Mouse (Mus musculus): ENCODE data around the gene Olfr273. TPM values are rescaled to one million over a fixed set of nuclear protein-coding genes. Genes with fewer than 3 reads are reported as not detected.
"Not testable (repeated sequence)": the region's sequence is repeated elsewhere in the genome, so short reads cannot be mapped to it uniquely, and the experiment has no call there.

The Olfr273 gene
- polyA plus RNA-seq (2021): not detected

GRCm38 (mm10) chr4:52859136-52859535, at the start of gene Olfr273:
Gene Olfr273 (minus strand): TSS chr4:52859236.
- no peak for TF ChIP-seq CTCF (IDR thresholded peaks at IDR 0.05)
- ATAC-seq (no peak), DNase-seq (ENCODE audit: low read depth, low spot score) (no peak)
- H3K27me3 ChIP-seq: no peaks in the 10 kb centered on the region
- in situ Hi-C loops (cut with MboI; ENCODE audit: low pct_unique_long_range_greater_than_20kb): no loop called here
- ChIA-PET POLR2A (no interaction called here), CTCF (no interaction called here)

DNA sequence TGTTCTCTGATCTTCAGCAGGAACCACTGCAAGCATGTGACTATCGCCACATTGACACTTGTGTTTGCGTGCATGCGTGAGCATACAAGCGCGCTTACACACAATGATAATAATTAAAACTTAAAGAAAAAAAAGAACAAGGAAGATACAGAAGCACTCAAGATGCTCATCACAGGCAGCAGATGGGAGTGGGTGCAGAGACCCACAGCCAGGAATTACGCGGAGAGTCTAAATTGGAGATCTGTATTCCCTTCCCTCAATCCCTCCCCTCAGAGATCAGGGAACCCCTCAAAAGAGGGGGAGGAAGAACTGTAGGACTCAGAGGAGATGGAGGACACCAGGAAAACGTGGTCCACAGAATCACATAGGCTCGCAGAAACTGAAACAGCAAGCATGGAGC, 5.1 kb upstream of the Olfr273 start:
- ChIA-PET POLR2A (no interaction called here), CTCF (no interaction called here)
- DNase-seq (ENCODE audit: low read depth, low spot score): no peak
- H3K27me3 ChIP-seq: no peaks in the 10 kb centered on the region
- in situ Hi-C loops (cut with MboI; ENCODE audit: low pct_unique_long_range_greater_than_20kb): no loop called here
- TF ChIP-seq CTCF (IDR thresholded peaks at IDR 0.05): no peak
- ATAC-seq: no peak

- ATAC-seq (no peak), DNase-seq (ENCODE audit: low read depth, low spot score) (no peak)
- H3K27me3 ChIP-seq: no peaks in the 10 kb centered on the region
- ChIA-PET POLR2A (no interaction called here), CTCF (no interaction called here)
- in situ Hi-C loops (cut with MboI; ENCODE audit: low pct_unique_long_range_greater_than_20kb): no loop called here
- no peak for TF ChIP-seq CTCF (IDR thresholded peaks at IDR 0.05)
Measured at GRCm38 (mm10) chr4:52849672-52850071, 9.4 kb downstream of the Olfr273 start.

GRCm38 (mm10) chr4:52849039-52849635, 9.9 kb downstream of the Olfr273 start:
- ATAC-seq (no peak), DNase-seq (ENCODE audit: low read depth, low spot score) (no peak)
- POLR2A ChIA-PET: no interaction called here
- CTCF ChIA-PET: no interaction called here
- H3K27me3 ChIP-seq: no peaks in the 10 kb centered on the region
- in situ Hi-C loops (cut with MboI; ENCODE audit: low pct_unique_long_range_greater_than_20kb): no loop called here
- TF ChIP-seq CTCF (IDR thresholded peaks at IDR 0.05): no peak

DNA sequence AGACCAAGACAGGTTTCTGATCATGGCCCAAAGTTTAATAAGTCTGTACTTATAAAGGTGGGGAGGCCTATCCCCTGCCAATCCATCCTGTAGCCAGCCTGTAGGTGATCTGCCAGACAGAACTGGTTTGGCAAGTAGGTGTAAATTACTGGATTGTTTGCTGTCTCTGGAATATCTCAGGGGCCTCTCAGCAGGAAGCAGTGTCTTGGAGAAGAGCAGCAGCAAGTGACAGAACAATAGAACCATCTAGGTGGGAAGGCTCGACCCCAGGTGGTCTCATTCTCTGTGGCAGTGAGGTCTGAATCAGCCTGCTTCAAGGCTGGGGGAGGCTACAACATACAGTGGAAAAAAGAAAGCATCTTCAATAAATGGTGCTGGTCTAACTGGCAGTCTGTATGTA, 13.6 kb downstream of the Olfr273 start:
- H3K27me3 ChIP-seq; CTCF ChIA-PET; in situ Hi-C loops (cut with MboI; ENCODE audit: low pct_unique_long_range_greater_than_20kb); DNase-seq (ENCODE audit: low read depth, low spot score); ATAC-seq; POLR2A ChIA-PET: not testable (repeated sequence)

- CTCF ChIA-PET: no interaction called here
- in situ Hi-C loops (cut with MboI; ENCODE audit: low pct_unique_long_range_greater_than_20kb): no loop called here
- no peak for ATAC-seq
- H3K27me3 ChIP-seq: peaks cover 3% of the 10 kb centered on the region
- no peak for TF ChIP-seq CTCF (IDR thresholded peaks at IDR 0.05)
- no peak for DNase-seq (ENCODE audit: low read depth, low spot score)
- POLR2A ChIA-PET: no interaction called here
Measured at GRCm38 (mm10) chr4:52821375-52821774, 37.7 kb downstream of the Olfr273 start.

GRCm38 (mm10) chr4:52814304-52814703, 44.7 kb downstream of the Olfr273 start, which contains the start of gene Olfr275:
Gene Olfr275 (plus strand): TSS chr4:52814604.
- TF ChIP-seq CTCF (IDR thresholded peaks at IDR 0.05): no peak
- DNase-seq (ENCODE audit: low read depth, low spot score) (no peak), ATAC-seq (no peak)
- CTCF ChIA-PET: no interaction called here
- H3K27me3 ChIP-seq: peaks cover 6% of the 10 kb centered on the region
- POLR2A ChIA-PET: no interaction called here
- in situ Hi-C loops (cut with MboI; ENCODE audit: low pct_unique_long_range_greater_than_20kb): no loop called here

GRCm38 (mm10) chr4:52811871-52812270, 47.2 kb downstream of the Olfr273 start:
- DNase-seq (ENCODE audit: low read depth, low spot score): no peak
- POLR2A ChIA-PET: no interaction called here
- TF ChIP-seq CTCF (IDR thresholded peaks at IDR 0.05): no peak

More at GRCm38 (mm10) chr4:52811871-52812270, 47.2 kb downstream of the Olfr273 start:
- CTCF ChIA-PET: no interaction called here
- ATAC-seq: no peak
- H3K27me3 ChIP-seq: peaks cover 14% of the 10 kb centered on the region
- in situ Hi-C loops (cut with MboI; ENCODE audit: low pct_unique_long_range_greater_than_20kb): no loop called here

Other genes starting within 250 kb of the Olfr273 start
- not detected for gene Olfr275, start 44.6 kb downstream of the Olfr273 start, polyA plus RNA-seq (2021)
- gene Olfr272, start 59.9 kb upstream of the Olfr273 start, polyA plus RNA-seq (2021): not detected
- gene Olfr270, start 105.3 kb upstream of the Olfr273 start, polyA plus RNA-seq (2021): not detected
- not detected for gene Nipsnap3a, start 130.0 kb upstream of the Olfr273 start, polyA plus RNA-seq (2021)
- gene Nipsnap3b, start 152.6 kb upstream of the Olfr273 start, polyA plus RNA-seq (2021): 30.7 TPM